Mouse (Mus musculus) common myeloid progenitor, adult 5-6 weeks (primary cell): ENCODE measurements around the gene Nubpl. TPM values are rescaled to one million over a fixed set of nuclear protein-coding genes. Genes with fewer than 3 reads are reported as not detected.

Experiments used
- ATAC-seq: replicated peaks from 2 replicates; pipeline ENCODE4 v1.8.0; 2016; ENCODE audit warnings: low read depth, mild to moderate bottlenecking, moderate TSS enrichment, inconsistent platforms; ENCODE audit not compliant: poor library complexity, severe bottlenecking
- total RNA-seq: library from RNA; stranded (forward); fragments of 200-1000, 187-1606 nt; gene quantifications from 2 replicates; pipeline ENCODE4 v1.2.3, GENCODE M21; 2017

The Nubpl gene
- total RNA-seq, 1 experiment from 2014 or later = 4.4 TPM

DNA sequence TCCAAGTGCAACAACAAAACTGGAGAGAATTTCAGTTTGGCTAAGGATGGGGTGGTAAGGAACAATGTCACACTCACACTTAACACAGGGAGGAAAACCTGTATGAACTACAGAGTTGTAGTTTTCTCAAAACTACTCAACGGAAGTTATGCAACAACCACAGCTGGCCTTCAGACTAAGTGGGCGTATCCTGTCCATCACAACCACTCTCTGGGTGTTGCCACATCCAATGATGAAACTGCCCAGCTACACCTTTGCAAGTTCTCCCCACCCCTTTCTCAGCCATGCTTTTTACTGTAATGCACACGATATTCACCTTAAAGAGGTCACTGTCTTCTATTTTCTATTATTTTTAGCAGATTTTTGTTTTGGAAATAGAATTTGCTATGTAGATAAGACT is 217.3 kb downstream of the Nubpl start:
- ATAC-seq = peak; percentile 63; the same call in 1 of the 2 replicates

DNA sequence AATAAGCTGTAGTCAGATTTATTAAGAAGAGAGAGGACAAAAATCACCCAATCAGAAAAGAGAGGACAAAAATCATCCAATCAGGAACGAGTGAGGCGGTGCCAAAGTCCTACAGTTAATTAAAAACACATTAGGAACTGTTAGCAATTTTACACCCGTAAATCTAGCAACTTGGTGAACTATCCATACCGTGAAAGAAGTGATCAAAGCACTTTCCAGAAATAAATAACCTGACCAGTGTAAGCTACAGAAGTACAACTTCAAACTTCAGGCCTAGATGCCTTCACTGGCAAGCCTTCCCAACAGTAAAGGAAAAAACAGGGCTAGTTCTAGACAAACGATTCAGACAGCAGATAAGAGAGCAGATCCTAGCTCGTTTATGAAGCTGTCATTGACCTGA is 220.1 kb downstream of the Nubpl start:
- no peak for ATAC-seq

GRCm38 (mm10) chr12:52318426-52318825 is 220.9 kb downstream of the Nubpl start:
- ATAC-seq = no peak

DNA sequence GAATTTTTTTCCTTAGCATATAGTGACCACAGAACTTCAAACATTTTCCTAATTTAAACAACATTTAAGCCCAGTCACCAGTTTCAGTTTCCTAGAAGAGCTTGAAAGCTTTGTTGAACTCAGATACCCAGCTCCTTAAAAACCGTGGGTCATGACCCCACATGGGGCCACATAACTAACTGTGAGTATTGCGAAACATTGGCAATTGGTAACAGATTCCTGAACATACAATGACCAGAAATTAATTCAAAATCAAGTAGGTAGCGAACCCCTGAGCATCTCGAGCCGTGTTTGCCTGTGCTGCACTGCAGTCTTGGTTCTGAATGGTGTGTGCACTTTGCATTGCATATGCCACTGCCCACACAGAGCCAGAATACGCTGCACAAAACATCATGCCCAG is 221.6 kb downstream of the Nubpl start:
- ATAC-seq = no peak

DNA sequence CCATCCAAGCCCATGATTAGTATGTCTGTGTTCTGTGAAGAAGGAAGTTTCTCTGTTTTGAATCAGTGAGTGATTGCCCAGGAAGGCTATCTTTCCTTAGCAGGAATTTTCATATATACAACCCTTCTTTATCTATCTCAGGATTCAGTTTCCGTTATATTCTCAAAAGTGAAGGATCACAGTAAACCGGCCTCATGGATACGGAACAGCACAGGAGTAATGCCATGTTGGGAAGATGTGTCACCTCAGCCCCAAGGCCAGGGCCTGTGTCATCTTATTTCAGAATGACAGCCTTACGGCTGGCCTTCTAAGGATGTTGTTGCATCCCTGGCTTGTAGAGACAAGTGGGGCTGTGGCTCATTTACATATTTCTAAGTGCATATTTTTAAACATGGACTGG is 231.0 kb downstream of the Nubpl start:
- no peak for ATAC-seq

- no peak for ATAC-seq
Observed at GRCm38 (mm10) chr12:52335142-52335765, 237.7 kb downstream of the Nubpl start.

DNA sequence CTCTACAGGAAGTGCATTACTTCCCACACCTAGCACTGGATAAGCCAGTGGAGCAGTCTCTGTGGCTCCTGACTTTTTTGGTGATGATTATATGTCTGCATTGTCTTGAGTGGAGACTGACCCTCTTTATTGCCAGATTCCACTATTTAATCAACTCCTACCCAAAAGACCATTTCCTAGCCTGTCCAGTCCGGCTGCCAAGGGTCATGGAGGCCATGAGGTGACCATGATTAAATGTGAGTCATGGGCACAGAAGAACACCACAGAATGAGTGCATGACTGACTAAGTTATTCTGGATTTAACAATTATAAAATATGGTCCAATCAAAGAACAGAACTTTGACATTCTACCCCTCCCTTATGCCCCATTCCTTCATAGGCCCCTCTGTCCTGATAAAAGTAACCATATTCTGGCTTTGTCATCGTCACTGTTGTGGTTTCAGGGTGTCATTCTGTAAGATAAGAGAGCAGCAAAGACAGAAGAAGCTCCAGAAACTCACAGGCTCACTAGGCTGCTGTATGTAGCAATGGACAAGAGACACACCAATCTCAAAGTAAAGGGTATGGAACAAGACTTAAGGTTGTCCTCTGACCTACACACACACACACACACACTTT is 240.7 kb downstream of the Nubpl start:
- ATAC-seq = peak; percentile 91

DNA sequence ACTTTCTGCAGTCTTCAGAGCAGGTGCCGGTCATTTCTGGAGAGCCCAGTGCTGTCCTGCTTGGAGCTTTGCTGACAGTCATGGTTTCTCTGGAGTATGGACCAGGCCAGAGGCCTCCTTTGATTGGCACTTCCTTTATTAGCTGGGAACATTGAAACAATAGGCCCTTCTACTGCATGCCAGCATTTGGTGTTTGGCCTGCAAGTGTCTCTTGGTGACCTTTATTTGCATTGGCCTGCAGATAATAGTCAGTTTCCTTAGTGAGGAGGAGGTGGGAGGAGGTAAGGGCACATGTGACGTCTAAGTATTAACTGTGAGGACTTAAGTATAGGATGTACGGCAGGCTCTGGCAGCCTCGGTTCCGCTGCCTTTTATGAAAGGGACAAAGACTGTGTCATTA is 249.1 kb downstream of the Nubpl start:
- ATAC-seq = no peak

- no peak for ATAC-seq
Observed at GRCm38 (mm10) chr12:52350276-52350675, 252.7 kb downstream of the Nubpl start.

GRCm38 (mm10) chr12:52359484-52359883 is 261.9 kb downstream of the Nubpl start:
- ATAC-seq = no peak

- no peak for ATAC-seq
Observed at GRCm38 (mm10) chr12:52360136-52360535, 262.6 kb downstream of the Nubpl start.

GRCm38 (mm10) chr12:52361198-52361597 is 263.7 kb downstream of the Nubpl start:
- ATAC-seq = no peak

Other genes starting within 250 kb of the Nubpl start
- gene Heatr5a, start 126.4 kb upstream of the Nubpl start, total RNA-seq = 55.3 and 62.1 TPM in 2 replicates
- gene Dtd2, start 91.2 kb upstream of the Nubpl start, total RNA-seq = 15.8 and 18.4 TPM in 2 replicates
- gene Gpr33, start 69.7 kb upstream of the Nubpl start, total RNA-seq = not detected in 2 replicates